Mouse (Mus musculus) gastrocnemius, adult 18-20 months (tissue): ENCODE data around the gene Fhl2. TPM values are rescaled to one million over a fixed set of nuclear protein-coding genes. Genes with fewer than 3 reads are reported as not detected.

Experiments used
- DNase-seq: peaks from one replicate; pipeline ENCODE4 v3.0.0; 2021; ENCODE audit warnings: low spot score
- total RNA-seq, 2 experiments: library from RNA; stranded (reverse); gene quantifications; 2 replicates each; pipeline ENCODE4 v1.2.3; 2021

Fhl2 gene
- total RNA-seq, 2 experiments from 2014 or later: 4.4 to 6.7 TPM

DNA sequence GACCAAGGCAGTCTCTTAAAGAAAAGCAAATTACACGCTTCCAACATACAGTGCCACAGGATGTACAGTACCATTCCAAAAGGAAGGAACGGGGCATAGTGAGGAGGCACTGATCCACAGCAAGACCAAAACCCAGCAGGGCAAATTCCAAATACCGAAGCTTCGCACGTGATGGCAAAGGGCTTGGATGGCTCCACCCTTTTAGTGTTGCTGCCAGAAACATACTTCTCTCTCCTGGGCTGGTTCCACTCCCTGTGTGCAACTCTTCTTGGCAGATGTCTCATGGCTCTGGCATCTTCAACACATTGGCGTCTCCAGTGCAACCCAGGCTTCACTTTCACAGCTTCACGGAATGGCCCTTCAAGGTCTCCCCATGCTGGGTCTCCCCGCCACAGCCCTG, 79.3 kb downstream of the Fhl2 start:
- no peak for DNase-seq

DNA sequence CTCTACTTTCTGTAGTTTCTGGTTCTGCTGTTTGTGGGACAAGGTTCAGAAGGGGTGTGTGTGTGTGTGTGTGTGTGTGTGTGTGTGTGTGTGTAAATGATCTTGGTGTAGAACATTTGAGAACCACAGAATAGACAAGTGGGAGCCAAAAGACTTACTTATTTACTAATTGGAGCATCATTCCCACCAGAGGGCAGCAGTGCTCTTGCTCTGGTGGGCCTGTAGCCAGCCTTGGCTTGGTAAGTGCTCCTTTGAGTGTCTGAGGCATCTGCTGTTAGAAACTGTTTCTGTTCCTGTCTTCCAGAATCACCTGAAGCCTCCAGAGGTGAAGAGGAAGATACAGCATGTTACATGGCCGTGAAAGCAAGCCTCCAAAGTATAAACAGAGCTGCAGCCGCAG, 83.9 kb downstream of the Fhl2 start:
- DNase-seq: peak; percentile 51

DNA sequence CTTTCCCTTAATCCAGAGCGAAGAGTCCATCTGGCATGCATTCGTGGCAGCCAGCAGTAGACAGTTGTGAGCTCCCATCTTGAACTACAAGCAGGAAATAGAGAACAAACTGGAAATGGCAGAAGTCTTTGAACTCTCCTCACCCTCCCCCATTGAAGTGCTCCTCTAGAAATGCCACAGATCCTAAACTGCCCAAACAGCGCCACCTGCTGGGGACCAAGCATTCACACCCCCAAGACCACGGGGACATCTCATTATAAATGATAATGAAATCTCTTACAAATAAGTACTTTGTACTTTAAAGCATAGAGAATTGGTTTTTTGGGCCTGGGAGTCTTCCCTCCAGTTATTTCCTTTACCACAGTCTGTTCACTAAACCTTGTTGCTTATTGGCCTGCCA, 86.2 kb downstream of the Fhl2 start:
- DNase-seq: peak; percentile 52

DNA sequence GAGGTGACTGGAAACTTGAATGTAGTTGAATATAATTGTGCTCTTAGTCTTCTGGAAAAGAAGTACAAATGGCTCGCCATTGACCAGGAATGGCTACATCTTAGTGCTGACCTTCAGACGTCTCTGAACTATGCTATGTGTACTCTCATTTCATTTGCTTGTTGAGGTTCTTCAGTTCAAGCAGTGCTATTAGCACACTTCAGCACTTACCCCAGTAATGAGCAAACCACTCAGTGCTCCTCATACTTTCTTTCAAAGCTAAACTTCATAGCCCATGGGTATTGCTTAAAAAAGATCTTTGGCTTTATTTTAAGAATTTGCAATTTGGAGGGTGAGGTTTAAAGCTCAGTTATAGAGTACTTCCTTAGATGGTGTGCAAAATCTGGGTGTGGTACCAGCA, 88.1 kb downstream of the Fhl2 start:
- DNase-seq: no peak

DNA sequence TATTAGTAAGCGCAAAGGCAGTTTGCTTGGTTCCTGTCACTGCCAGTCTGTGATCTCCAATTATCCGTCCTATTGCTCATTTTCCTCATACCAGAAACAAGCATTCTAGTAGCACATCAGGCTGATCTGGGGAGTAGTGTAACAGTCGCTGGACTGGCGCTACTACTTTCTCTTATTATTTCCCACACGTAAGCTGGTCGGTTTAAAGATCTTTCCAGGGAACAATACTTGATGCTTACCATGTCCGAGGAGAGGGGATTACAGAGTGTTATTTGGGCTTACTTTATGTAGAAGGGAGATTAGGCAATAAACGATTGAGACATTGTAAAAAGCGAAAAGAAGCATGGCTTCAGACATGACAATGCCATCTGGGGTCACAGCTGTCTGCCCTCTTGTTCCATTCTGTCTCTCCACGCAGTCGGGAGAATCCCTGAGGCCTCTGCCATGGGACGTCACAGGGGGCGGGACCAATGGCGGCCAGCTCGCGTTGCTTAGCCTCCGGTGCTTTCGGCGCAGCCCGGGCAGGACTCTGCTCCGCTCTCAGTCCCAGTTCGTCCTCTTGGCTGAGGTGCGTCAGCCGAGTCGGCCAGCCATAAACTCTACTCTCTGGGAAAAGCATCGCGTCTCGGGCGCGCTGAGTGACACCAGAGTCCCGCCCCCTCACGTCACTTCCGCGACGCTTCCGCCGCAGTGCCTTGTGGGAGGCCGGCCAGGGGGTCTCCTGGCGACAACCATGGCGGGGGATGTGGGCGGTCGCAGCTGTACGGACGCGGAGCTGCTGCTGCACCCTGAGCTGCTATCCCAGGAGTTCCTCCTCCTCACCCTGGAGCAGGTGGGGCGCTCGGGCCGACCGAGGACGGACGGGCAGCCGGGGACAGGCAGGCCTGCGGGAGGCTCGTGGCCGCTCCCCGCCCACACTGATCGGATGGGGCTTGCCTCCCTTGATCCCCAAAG, 98.5 kb downstream of the Fhl2 start, which contains the start of the genes Tgfbrap1 and AI597479:
Gene Tgfbrap1 (minus strand): TSS at position 607 of the 954 bp plus-strand sequence.
Gene AI597479 (plus strand): TSS at position 680 of the 954 bp plus-strand sequence.
- peak; percentile 90 for DNase-seq

DNA sequence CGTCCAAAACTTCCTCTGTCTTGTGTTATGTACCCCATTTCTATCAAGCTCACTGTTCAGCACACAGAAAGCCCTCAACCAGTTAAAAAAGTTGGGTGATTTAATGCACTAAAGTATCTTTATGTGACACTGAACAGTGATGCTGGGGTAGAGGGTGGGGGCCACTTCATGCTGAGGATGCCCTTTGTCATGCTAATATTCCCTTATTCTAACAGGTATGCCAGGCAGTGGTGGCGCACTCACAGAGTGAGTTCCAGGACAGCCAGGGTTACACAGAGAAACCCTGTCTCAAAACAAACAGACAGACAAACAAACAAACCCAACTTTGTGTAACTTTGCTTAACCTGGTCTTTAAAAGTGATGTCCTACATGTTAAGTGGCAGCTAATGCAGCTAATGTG, 102.6 kb downstream of the Fhl2 start:
- no peak for DNase-seq

DNA sequence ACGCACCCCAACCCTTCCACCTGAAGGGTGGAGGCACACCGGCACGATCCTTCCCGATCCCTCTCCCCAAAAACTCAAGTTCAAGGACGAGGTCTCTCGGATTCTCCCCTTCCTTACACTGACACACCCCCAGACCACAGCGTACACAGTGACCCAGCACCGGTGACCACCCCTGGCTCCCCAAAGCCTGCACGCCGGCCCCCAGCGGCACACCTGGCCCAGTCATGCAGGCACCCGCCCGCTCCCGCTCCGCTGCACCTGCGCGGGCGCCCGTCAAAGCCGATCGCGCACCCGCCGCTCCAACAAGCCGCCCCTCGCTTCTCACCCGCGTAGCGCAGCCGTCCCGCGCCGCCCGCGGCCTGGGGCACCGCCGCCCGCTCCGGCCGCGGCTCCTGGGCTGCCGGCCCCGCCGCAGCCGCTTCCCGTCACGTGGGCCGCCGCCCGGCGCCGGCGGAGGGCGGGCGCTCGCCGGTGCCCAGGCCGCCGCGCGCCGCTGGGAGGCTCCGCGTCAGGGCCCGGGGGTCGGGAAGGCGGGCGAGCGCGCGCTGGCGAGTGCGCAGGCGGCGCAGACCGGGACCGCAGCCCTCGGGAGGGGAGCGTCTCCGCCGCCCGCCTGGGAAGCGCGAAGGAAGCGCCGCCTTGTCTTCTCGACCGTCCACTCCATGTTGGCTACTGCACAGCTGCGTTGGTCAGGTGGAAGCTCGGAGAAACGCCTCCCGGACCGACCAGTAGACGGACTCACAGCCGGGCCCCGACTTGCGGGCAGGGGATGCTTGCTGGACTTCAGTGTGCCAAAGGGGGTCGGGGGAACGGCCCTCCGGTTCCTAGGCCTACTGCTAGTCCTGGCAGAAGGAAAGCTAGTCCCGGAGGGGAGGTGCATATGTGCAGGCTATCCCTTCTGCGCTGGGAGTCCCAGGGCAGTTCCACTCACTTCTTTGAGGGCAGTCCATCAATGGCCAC, 104.4 kb downstream of the Fhl2 start:
- DNase-seq: peak; percentile 65

DNA sequence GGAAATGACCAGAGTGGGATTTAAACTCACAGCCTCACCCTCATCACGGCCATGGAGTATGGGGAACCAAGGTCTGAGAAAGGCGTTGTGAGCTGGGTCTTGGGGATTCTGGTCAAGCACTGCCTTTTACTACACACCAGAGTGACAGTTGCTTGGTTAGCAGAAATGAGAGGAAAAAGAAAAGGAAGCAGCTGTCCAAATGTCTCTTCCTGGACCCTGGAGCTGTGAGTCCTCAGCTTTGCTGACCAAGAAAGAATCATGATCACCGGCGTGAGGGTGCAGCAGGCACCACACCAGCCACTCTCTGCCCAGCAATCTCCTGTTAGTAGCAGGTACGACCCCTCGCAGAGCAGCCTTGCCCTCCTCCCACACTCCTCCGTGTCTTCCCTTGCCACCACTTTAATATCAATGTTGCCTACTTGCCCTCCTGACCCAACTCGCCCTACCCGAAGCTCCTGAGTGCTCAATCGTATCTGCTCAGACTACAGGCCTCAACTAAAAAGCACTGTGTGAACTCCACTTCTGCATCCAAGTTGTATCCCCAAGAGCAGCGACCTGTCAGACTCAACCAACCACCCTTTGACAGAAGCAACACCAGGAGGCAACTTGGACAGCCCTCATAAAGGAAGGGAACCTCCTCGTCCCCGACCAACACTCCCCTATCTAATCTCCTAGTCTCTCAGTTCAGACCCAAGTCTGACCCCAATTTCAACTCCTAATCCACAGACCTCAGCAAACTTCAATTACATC, 105.3 kb downstream of the Fhl2 start:
- DNase-seq: no peak

DNA sequence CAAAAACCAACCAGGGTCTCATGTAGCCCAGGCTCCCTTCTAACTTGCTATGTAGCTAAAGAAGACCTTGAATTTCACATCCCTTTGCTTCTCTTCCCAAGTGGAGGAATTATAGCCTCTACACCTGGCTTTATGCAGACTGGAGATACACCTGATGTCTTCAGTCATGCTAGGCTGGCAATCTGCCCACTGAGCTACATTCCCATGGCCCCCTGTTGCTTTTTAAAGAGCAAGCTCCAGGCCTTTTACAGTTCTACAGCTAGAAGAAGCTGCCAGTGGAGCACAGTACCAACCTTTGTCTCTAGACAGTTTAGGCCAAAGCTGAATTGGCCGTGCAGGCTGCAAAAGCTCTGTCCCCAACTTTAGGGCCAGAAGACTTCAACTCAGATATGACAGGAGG, 106.4 kb downstream of the Fhl2 start:
- no peak for DNase-seq

DNA sequence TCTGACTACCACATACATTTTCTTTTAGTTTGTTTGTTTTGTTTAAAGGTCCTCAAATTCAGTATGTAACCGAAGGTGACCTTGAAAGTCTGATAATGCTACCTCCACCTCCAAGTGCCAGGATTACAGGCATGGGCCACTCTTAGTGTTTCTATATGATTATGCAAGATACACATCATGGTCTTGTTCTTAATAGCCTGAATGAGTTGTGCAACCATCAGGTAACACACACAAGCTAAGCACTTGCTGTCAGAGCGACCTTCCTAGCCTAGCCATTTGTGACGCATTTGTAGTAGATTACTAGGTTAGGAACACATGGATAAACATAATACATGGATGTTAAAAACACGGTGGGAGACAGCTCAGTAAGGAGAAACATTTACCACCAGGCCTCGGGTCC, 113.8 kb downstream of the Fhl2 start:
- DNase-seq: no peak

DNA sequence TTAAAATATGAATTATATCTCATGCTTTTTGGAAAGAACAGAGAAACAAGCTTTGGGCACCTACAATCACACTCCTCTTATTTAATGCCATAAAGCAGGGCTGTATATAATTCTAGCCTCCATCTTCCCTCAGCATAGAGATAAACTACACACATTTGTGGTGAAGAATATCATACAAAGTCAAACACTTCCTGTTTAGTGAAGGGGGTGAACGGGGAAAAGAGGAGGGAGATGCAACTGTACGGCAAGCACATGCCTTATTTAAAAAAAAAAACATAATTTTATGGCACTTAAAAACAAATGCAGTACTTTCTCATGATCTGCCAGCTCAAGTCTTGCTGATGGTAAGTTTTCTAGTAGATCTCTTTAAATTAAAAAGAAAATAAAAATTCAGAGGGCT, 118.7 kb downstream of the Fhl2 start:
- DNase-seq: no peak

DNA sequence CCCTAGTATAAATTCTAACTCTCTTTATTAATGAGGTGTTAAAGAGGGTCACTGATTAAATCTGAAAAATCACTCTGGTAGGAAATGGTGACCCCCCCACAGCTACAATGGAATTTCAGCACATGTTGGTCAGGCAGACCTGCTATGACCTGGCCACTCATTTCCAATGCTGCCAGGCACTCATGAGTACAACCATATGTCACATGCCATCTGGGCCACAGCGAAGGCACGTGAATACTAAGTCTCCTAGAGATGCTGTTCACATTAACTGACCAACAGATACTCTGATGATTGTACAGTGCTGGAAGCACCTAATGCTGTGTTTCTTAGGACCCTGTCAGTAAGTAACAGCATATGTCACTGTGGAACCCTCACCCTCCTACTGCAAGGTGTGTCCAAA, 122.0 kb downstream of the Fhl2 start:
- no peak for DNase-seq

Other genes with a start within 250 kb of the Fhl2 start
- not detected for gene Gpr45, start 244.1 kb downstream of the Fhl2 start, total RNA-seq
- gene Tgfbrap1, start 98.3 kb downstream of the Fhl2 start, total RNA-seq: 10 to 100 TPM; 13.4 TPM
- gene AI597479, start 98.3 kb downstream of the Fhl2 start, total RNA-seq: 10 to 100 TPM; 16.1 to 18.8 TPM
- 10 to 100 TPM; 17.2 to 17.8 TPM for gene Nck2, start 247.6 kb upstream of the Fhl2 start, total RNA-seq